Mouse (Mus musculus): ENCODE data around the gene Ccdc69. TPM values are rescaled to one million over a fixed set of nuclear protein-coding genes. Genes with fewer than 3 reads are reported as not detected.

Gene Ccdc69
- 1.4 TPM in 2 replicates for polyA plus RNA-seq (2012; ENCODE audit: low replicate concordance)

DNA sequence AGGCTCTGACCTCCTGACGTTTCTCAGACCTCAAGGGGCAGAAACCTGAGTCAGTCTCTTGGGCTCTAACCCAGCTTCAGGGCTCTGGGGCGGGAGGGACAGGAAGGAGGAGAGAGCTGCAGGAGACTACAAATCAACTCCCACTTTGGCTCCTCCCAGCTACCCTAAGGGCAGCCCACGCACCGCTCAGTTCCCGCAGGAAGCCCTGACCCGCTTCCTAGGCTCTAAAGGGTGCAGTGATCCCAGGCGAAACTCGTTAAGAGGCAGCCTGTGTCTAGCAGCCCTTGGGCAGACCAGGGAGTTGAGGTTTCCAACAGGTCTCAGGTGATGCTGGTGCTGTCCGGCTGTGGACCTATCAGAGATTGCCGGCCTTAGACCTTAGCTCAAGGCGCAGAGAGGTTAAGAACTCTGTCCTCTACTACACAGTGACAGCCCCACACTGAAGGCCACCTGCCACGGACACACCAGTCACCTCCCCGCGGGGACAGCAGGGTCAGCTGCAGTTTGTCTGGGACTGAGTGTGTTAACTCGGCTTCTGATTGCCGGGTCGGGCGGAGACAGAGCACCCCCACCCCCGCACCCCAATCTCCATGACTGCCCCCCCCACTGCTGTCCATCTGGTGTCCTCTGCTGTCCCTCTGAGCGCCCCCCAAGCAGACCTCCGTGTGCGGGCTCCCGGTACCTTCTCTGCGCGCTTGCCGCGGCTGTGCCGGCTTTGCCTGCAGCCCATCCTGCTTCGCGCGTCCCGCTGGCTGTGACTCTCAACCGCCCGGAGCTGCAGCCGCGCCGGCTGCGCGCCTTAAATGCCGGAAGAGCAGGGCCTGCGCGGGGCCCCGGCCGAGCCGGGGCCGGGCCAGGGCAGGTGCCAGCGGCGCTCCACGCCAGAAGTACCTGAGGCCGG, at the start of gene Ccdc69:
Gene Ccdc69, minus strand, starts transcription at position 801 of the 901 bp plus-strand sequence.

DNA sequence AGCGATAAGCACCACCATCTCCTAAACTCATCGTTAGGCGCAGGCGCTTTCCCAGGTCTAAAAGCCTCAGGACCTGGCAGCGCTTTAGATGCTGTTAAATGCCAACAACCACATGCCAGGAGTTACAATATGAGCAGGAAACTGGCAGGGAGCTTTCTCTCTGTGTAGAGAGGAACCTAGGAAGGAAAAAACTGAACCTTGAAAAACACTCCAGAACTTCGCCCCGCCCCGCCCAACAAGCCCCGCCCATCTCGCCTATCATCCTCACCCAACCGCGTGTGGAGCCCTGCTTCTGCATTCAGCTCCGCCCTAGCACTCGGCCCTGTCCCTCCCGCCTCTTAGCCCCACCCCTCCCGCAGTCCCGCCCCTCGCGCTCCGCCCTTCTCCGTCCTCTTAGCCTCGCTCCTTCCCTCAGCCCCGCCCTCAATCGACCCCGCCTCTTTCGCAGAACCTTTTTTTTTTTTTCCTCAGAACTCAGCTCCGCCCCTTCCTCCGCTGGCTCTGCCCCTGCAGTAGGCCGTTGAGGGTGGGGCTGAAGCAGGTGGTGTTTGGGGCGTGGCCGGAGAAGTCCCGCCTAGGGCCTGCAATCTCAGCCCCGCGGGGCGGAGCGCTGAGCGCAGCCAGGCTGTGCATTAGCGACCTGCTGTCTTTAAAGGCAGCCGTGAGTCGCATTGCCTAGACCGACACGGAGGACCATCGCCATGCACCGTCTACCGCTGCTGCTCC, 19.7 kb upstream of the Ccdc69 start, which contains the start of gene Gm2a:
Gene Gm2a, plus strand, starts transcription at position 653 of the 726 bp plus-strand sequence.

DNA sequence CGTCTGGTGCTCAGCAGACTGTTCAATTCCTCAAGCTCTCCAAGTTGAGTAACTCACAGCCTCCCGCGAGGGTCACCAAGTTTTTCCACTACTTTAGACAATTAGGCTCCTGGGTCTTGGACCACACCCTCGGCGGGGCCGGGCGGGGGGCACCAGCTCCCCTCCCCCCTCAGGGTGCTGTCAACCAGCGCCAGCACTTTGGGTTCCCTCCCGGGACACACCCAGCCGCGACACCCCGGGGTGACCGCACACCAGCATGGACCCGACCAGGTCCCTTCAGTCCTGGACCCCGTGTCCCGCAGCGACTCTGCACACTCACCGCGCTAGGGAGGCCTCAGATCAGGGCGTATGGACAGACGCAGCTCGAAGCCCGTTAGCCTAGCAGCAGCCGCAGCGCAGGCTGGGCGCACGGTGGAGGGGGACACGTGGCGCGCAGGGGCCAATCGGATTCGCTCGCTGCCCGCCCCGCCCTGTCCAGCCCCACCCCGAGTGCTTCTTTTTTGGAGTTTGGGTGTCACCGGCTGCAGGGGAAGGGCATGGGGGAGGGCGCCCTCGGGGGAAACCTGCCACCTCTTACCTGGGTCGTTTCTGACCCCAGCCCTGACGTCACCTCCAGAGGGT, 44.8 kb downstream of the Ccdc69 start, which contains the start of gene Anxa6:
Gene Anxa6, minus strand, starts transcription at position 406 of the 621 bp plus-strand sequence.

Other genes with a start within 250 kb of the Ccdc69 start
- gene Lyrm7, start 217.2 kb downstream of the Ccdc69 start, polyA plus RNA-seq (2012; ENCODE audit: low replicate concordance) = 0.30 TPM in 1 of 2 replicates, not detected in the other
- gene Hint1, start 211.7 kb downstream of the Ccdc69 start, polyA plus RNA-seq (2012; ENCODE audit: low replicate concordance) = 638 and 675 TPM in 2 replicates
- 96.7 and 108 TPM in 2 replicates for gene Gpx3, start 175.7 kb downstream of the Ccdc69 start, polyA plus RNA-seq (2012; ENCODE audit: low replicate concordance)
- gene Tnip1, start 115.2 kb downstream of the Ccdc69 start, polyA plus RNA-seq (2012; ENCODE audit: low replicate concordance) = 29.3 and 35.8 TPM in 2 replicates
- gene Anxa6, start 44.7 kb downstream of the Ccdc69 start, polyA plus RNA-seq (2012; ENCODE audit: low replicate concordance) = 5.6 and 17.0 TPM in 2 replicates
- gene Gm2a, start 20.0 kb upstream of the Ccdc69 start, polyA plus RNA-seq (2012; ENCODE audit: low replicate concordance) = 4.3 and 27.8 TPM in 2 replicates
- not detected in 2 replicates for gene Slc36a3, start 73.6 kb upstream of the Ccdc69 start, polyA plus RNA-seq (2012; ENCODE audit: low replicate concordance)
- 0.41 TPM in 1 of 2 replicates, not detected in the other for gene Slc36a2, start 106.9 kb upstream of the Ccdc69 start, polyA plus RNA-seq (2012; ENCODE audit: low replicate concordance)
- gene Slc36a1, start 126.2 kb upstream of the Ccdc69 start, polyA plus RNA-seq (2012; ENCODE audit: low replicate concordance) = 5.8 and 19.8 TPM in 2 replicates